Mouse (Mus musculus): ENCODE results near the gene Fibp.
"Not testable (repeated sequence)": the region's sequence is repeated elsewhere in the genome, so short reads cannot be mapped to it uniquely, and the experiment has no call there.

- TF ChIP-seq CTCF (IDR thresholded peaks at IDR 0.05; ENCODE audit: control insufficient read depth, insufficient read depth, low read length); POLR2A (IDR thresholded peaks at IDR 0.05; ENCODE audit: borderline replicate concordance, control insufficient read depth, low read depth, low read length): not testable (repeated sequence)
Measured at GRCm38 (mm10) chr19:5493301-5493721, 32.9 kb downstream of the Fibp start.

Data from bone marrow, adult 2 months (tissue).